Mouse (Mus musculus) inflammation-experienced regulatory T-cells (primary cell): Measurements from ENCODE around the gene Rptor. TPM values are rescaled to one million over a fixed set of nuclear protein-coding genes. Genes with fewer than 3 reads are reported as not detected.

Source experiments
- polyA plus RNA-seq, 2 experiments: library from polyadenylated mRNA; unstranded; fragments of 100-300 nt; shearing (Covaris generic); gene quantifications; one replicate each; pipeline ENCODE4 v1.2.1; 2017

Gene Rptor
- 10 to 100 TPM; 24.9 to 26.5 TPM for polyA plus RNA-seq

DNA sequence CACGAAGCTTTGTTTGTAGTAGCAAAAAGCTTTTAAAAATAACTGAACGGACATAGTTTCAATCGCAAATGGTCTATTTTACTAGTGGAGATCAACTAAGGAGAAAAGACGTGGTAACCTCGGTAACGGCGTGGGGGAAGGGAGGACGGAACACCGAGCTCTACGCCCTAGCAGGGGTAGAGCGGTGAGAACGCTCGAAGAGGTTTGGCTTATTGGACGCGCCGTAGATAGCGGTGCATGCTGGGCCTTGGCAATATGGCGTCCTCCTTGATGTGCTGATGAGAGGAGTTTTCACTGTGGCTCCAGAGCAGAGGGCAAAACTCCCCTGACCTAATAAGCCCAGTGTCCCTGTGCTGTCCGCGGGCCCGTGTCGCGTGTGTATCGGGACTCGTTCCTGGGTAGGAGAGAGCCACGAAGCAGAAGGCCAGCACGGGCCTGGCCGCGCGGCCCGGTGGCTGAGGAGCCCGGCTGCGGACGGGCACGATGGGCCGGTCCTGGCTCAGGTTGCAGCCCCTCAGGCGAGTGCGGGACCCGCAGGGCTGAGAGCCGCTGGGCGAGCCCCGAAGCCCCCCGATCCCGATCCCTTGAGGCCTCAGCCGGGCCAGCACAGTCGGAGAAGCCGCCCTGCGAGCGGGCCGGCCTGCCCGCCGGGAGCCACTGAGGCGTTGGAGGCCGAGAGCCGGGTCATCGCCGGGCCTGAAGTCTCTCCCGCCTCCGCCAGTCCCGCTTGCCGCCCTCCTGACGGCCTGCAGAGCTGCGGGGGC, at the start of gene Rptor:
Gene Rptor, plus strand, starts transcription at position 143 of the 764 bp plus-strand sequence.

DNA sequence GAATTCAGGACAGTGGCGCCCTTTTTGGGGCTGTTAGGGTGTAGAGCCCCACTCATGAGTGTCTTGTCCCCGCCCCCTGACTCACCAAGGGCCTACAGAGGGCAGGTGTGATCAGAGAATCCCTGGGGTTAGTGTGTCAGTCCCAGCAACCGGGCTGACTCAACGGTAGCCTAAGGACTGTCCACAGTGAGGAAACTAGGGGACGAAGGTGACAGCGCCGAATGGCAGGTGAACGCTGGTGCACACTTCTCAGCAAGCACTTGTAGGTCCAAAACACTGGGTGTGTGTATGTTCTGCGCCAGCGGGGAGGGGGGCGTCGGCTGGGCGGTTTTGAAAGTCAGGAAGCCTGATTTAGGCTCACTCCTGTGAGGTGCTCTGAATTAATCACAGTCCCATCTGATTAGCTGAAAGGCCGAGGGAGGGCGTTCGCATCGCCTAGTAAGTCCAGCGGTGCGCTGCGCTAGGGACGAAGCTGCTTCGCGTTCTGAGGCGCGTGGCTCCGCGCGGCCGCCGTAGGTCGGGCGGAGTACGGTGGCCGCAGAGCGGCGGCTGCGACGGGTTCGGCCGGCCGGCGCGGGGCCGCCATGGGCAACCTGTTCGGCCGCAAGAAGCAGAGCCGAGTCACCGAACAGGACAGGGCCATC, 310.7 kb downstream of the Rptor start, which contains the start of gene Chmp6:
Gene Chmp6, plus strand, starts transcription at position 151 of the 644 bp plus-strand sequence.

DNA sequence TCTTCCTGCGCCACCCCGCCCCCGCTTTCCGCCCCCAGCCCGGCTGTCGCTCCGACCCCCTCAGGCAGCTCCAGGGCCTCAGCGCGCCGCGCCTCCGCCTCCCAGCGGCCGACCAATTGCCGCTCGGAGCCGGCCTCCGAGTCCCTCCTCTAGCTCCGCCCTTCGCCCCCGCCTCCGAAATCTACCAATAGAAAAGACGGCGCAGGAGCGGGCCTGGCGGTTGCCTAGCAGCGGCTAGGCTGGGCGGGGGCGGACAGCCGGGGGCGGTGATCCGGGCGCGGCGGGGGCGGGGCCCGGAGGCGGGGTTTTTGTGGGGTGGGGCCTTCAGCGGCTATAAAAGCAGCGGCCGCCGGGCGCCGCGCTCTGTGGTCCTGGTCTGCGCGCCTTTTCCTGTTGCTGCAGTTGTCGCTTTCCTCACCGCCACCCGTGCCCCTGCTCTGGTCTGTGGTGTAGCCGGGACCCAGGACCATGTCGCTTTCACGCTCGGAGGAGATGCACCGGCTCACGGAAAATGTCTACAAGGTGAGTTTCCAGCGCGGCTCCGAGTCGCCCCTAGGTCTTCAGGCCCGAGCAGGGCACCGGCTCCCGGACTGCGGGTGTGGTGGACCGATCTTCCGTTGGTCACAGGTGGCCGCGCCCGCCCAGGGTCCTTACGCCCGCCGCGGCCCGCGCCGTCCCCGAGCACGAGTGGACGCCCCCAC, 340.2 kb downstream of the Rptor start, which contains the start of gene Baiap2:
Gene Baiap2, plus strand, starts transcription at position 37 of the 701 bp plus-strand sequence.

Other genes starting within 250 kb of the Rptor start
- 10 to 100 TPM; 17.9 to 21.2 TPM for gene Sgsh, start 247.4 kb upstream of the Rptor start, polyA plus RNA-seq
- gene Slc26a11, start 247.3 kb upstream of the Rptor start, polyA plus RNA-seq, result 10 to 100 TPM; 16.4 to 34.0 TPM
- 10 to 100 TPM; 12.3 to 19.5 TPM for gene Rnf213, start 209.8 kb upstream of the Rptor start, polyA plus RNA-seq
- 10 to 100 TPM; 21.1 to 24.4 TPM for gene Endov, start 111.6 kb upstream of the Rptor start, polyA plus RNA-seq
- not detected for gene Nptx1, start 55.2 kb upstream of the Rptor start, polyA plus RNA-seq